7 mouse cellular contexts compared by ENCODE assay signal in genomic region chrX:7762137-7762920, GRCm38 (mm10). TPM values are rescaled to one million over a fixed set of nuclear protein-coding genes. Genes with fewer than 3 reads are reported as not detected.
DNase-seq lines count a peak whose midpoint lies in the region; ATAC-seq and TF ChIP-seq lines count a peak whose summit lies in the region.

Gene Tfe3 (plus strand): TSS chrX:7762560.

- 22% methylated on average over 37 of the region's 38 CpGs for WGBS in intestine, postnatal 0 days
- WGBS in midbrain, embryonic 12.5 days = 35% methylated on average over 38 of the region's 38 CpGs
- 14% methylated on average over 38 of the region's 38 CpGs for WGBS in small intestine, adult 2 months

- peaks cover 6% of the 10 kb centered on the region; the same call in 1 of the 2 replicates for H3K36me3 ChIP-seq in intestine, postnatal 0 days (ENCODE audit: control insufficient read depth, insufficient read depth)
- peaks cover 5% of the 10 kb centered on the region for H3K36me3 ChIP-seq in midbrain, embryonic 12.5 days
- peaks cover 10% of the 10 kb centered on the region for H3K36me3 ChIP-seq in small intestine, adult 2 months (ENCODE audit: control insufficient read depth, insufficient read depth, low read length)

- ATAC-seq in intestine, postnatal 0 days = peak; percentile 97
- peak; percentile 94 for ATAC-seq in midbrain, embryonic 12.5 days (ENCODE audit: low FRiP score, low read depth)

- peak; percentile 95 for DNase-seq in adrenal gland, adult 8-10 months
- peak; percentile 84 for DNase-seq in embryo, embryonic 9.5 days (ENCODE audit: extremely low spot score)
- DNase-seq in gonadal fat pad, adult 2 months (ENCODE audit: low read depth) = no peak
- DNase-seq in left cerebral cortex, postnatal 4 days = peak; percentile 94

- H3K9me3 ChIP-seq in intestine, postnatal 0 days (ENCODE audit: control insufficient read depth) = no peaks in the 10 kb centered on the region
- no peaks in the 10 kb centered on the region for H3K9me3 ChIP-seq in midbrain, embryonic 12.5 days

- peak within 1 kb of the TSS; percentile 63 for H3K4me3 ChIP-seq in intestine, postnatal 0 days (ENCODE audit: low read depth, low read length)
- H3K4me3 ChIP-seq in midbrain, embryonic 12.5 days = peak within 1 kb of the TSS; percentile 66
- peak within 1 kb of the TSS; percentile 98 for H3K4me3 ChIP-seq in small intestine, adult 2 months (ENCODE audit: low read depth, low read length)

- H3K27me3 ChIP-seq in intestine, postnatal 0 days (replicated peaks; ENCODE audit: control insufficient read depth, insufficient read depth, low read length) = no peaks in the 10 kb centered on the region
- no peaks in the 10 kb centered on the region for H3K27me3 ChIP-seq in midbrain, embryonic 12.5 days
- no peaks in the 10 kb centered on the region for H3K27me3 ChIP-seq in small intestine, adult 2 months (ENCODE audit: control insufficient read depth, insufficient read depth, low read length)

- peak; percentile 30; the same call in 1 of the 2 replicates for TF ChIP-seq POLR2A in small intestine, adult 2 months (IDR thresholded peaks at IDR 0.05; ENCODE audit: low read depth, low read length)

- intact Hi-C loops in left cerebral cortex, postnatal 4 days (cut with DNase I) = no loop called here

- H3K4me2 ChIP-seq in intestine, postnatal 0 days (replicated peaks; ENCODE audit: low read depth) = peak within 1 kb of the TSS; percentile 69
- H3K4me2 ChIP-seq in midbrain, embryonic 12.5 days (replicated peaks) = peak within 1 kb of the TSS; percentile 63

- TF ChIP-seq CTCF in intestine, postnatal 0 days (IDR thresholded peaks at IDR 0.05; ENCODE audit: low read depth) = no peak
- TF ChIP-seq CTCF in small intestine, adult 2 months (IDR thresholded peaks at IDR 0.05; ENCODE audit: extremely low read depth, insufficient read length, insufficient replicate concordance, low read depth, low read length) = no peak

- peak within 1 kb of the TSS; percentile 73 for H3K27ac ChIP-seq in intestine, postnatal 0 days (ENCODE audit: low read depth, low read length)
- peak within 1 kb of the TSS; percentile 42; the same call in 1 of the 2 replicates for H3K27ac ChIP-seq in midbrain, embryonic 12.5 days (replicated peaks)
- peak within 1 kb of the TSS; percentile 86 for H3K27ac ChIP-seq in small intestine, adult 2 months (ENCODE audit: insufficient read depth, low read depth, low read length)

- H3K4me1 ChIP-seq in intestine, postnatal 0 days (replicated peaks; ENCODE audit: control insufficient read depth, insufficient read depth, low read length) = no peaks in the 10 kb centered on the region
- H3K4me1 ChIP-seq in midbrain, embryonic 12.5 days = peaks cover 18% of the 10 kb centered on the region; the same call in 1 of the 2 replicates
- H3K4me1 ChIP-seq in small intestine, adult 2 months (ENCODE audit: control insufficient read depth, insufficient read depth, insufficient read length, low read length) = peaks cover 2% of the 10 kb centered on the region; the same call in 1 of the 2 replicates

- H3K9ac ChIP-seq in intestine, postnatal 0 days (ENCODE audit: low read depth, low read length) = peak within 1 kb of the TSS; percentile 58
- H3K9ac ChIP-seq in midbrain, embryonic 12.5 days (replicated peaks) = peak within 1 kb of the TSS; percentile 59

RNA-seq across cellular contexts. Expression of gene Tfe3, which starts in this region (rescaled TPM):
- 10 to 100 TPM; 36.1 to 53.1 (median 44.9) TPM for total RNA-seq in adrenal gland, adult 8-10 months (2022)
- polyA plus RNA-seq in gonadal fat pad, adult 2 months (2012; rRNA removed) = 38.8 and 54.6 TPM in 2 replicates
- 15.3 and 16.2 TPM in 2 replicates for polyA plus RNA-seq in intestine, postnatal 0 days (2015; fragmentation: Nextera tagmentation; extraction: Ambion mirVana)
- total RNA-seq in left cerebral cortex, postnatal 4 days (2021) = 10 to 100 TPM; 24.0 to 29.0 TPM
- polyA plus RNA-seq in midbrain, embryonic 12.5 days (2016; fragmentation: Nextera tagmentation; extraction: Ambion mirVana) = 37.6 and 39.1 TPM in 2 replicates
- polyA plus RNA-seq in small intestine, adult 2 months (2012; rRNA removed) = 19.5 and 23.0 TPM in 2 replicates
